Mouse (Mus musculus): ENCODE results near the gene Slc13a2.

GRCm38 (mm10) chr11:78454276-78454675, 32.3 kb upstream of the Slc13a2 start:
- TF ChIP-seq CTCF (IDR thresholded peaks at IDR 0.05; ENCODE audit: low read depth) (no peak), EP300 (IDR thresholded peaks at IDR 0.05; ENCODE audit: low read depth) (no peak)
